Comparison of ENCODE assay signal across 24 mouse cellular contexts in the genomic region with DNA sequence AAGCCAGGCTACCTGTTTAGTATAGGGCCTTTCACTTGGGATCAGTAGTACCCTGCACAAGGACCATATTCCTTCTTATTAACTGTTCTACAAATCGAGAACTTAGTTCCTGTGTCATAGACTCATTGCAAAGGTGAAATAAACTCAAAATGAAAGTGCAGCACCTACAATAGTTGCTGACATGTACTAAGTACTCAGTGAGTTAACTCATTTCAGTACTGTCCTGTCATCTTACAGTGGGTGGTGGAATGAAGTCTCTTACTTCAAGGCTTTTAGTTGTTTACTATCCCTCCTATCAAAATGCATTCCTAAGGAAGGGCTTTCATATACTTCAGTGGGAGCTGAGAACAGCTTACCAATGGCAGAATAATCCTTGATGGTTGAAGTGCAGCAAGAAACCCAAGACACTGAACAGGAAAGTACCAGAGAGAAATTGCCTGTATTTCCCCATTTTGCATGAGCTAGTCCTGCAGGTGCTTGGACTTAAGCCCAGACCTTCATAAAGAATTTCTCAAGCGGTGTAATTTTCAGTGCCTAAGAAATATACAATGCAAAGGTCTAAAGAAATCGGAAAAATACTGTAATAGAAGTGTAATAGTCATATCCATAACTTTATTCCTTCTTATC.
DNase-seq lines count a peak whose midpoint lies in the region; ATAC-seq and TF ChIP-seq lines count a peak whose summit lies in the region.
"Had no signal": no experiment of that assay in that cellular context is flagged by ENCODE, and none has a peak within 500 bp of the region (broad histone marks: within the 10 kb centered on the region; RNA-seq: fewer than 3 reads in every experiment).

No protein-coding gene starts in this region.

- H3K36me3 ChIP-seq in embryonic facial prominence, embryonic 14.5 days (ENCODE audit: control insufficient read depth, insufficient read depth, low read length): no peaks in the 10 kb centered on the region
- H3K36me3 ChIP-seq in embryonic facial prominence, embryonic 10.5 days (replicated peaks): no peaks in the 10 kb centered on the region
- H3K36me3 ChIP-seq in MEL (ENCODE audit: control insufficient read depth in 1 of 2, insufficient read depth in 2 of 2, low read length in 2 of 2): no peaks in the 10 kb centered on the region
- H3K36me3 ChIP-seq in hindbrain, postnatal 0 days (ENCODE audit: insufficient read depth, low read length): no peaks in the 10 kb centered on the region
- H3K36me3 ChIP-seq: embryonic facial prominence, embryonic 12.5 days; embryonic facial prominence, embryonic 15.5 days; forebrain, embryonic 10.5 days; forebrain, embryonic 12.5 days; G1E had no signal

- H3K4me1 ChIP-seq in embryonic facial prominence, embryonic 14.5 days (ENCODE audit: control insufficient read depth, insufficient read depth, low read length): no peaks in the 10 kb centered on the region
- no peaks in the 10 kb centered on the region for H3K4me1 ChIP-seq in embryonic facial prominence, embryonic 10.5 days
- H3K4me1 ChIP-seq in MEL (ENCODE audit: control insufficient read depth in 1 of 2, insufficient read depth in 2 of 2, low read length in 2 of 2): no peaks in the 10 kb centered on the region
- no peaks in the 10 kb centered on the region for H3K4me1 ChIP-seq in hindbrain, postnatal 0 days (ENCODE audit: insufficient read depth, low read length)
- H3K4me1 ChIP-seq: embryonic facial prominence, embryonic 12.5 days; embryonic facial prominence, embryonic 15.5 days; forebrain, embryonic 10.5 days; forebrain, embryonic 12.5 days had no signal

- H3K9me3 ChIP-seq in embryonic facial prominence, embryonic 14.5 days (ENCODE audit: control insufficient read depth, low read length): no peaks in the 10 kb centered on the region
- no peaks in the 10 kb centered on the region for H3K9me3 ChIP-seq in embryonic facial prominence, embryonic 10.5 days
- no peaks in the 10 kb centered on the region for H3K9me3 ChIP-seq in MEL (replicated peaks; ENCODE audit: insufficient read depth, low read length)
- H3K9me3 ChIP-seq in hindbrain, postnatal 0 days (ENCODE audit: low read length): no peaks in the 10 kb centered on the region
- H3K9me3 ChIP-seq: embryonic facial prominence, embryonic 12.5 days; embryonic facial prominence, embryonic 15.5 days; forebrain, embryonic 10.5 days; forebrain, embryonic 12.5 days; G1E had no signal

- no peak for TF ChIP-seq RAD21 in MEL (IDR thresholded peaks at IDR 0.05; ENCODE audit: low read depth, low read length)

- H3K79me2 ChIP-seq in MEL (ENCODE audit: control insufficient read depth, insufficient read depth, low read length, poor library complexity): no peaks in the 10 kb centered on the region

- ATAC-seq in embryonic facial prominence, embryonic 14.5 days (ENCODE audit: low read depth): no peak; the same call in 1 of the 2 replicates
- ATAC-seq in hindbrain, postnatal 0 days: no peak
- ATAC-seq: forebrain, embryonic 14.5 days; forebrain, embryonic 16.5 days had no signal

- H3K9ac ChIP-seq in embryonic facial prominence, embryonic 14.5 days (ENCODE audit: low read depth, low read length): no peak overlapping the region
- no peak overlapping the region for H3K9ac ChIP-seq in MEL (ENCODE audit: control insufficient read depth, low read depth, low read length, poor library complexity, severe bottlenecking)
- H3K9ac ChIP-seq in hindbrain, postnatal 0 days (replicated peaks; ENCODE audit: low read length): no peak overlapping the region
- H3K9ac ChIP-seq: embryonic facial prominence, embryonic 12.5 days; embryonic facial prominence, embryonic 15.5 days; forebrain, embryonic 12.5 days had no signal

- no peak overlapping the region for H3K27ac ChIP-seq in embryonic facial prominence, embryonic 14.5 days (replicated peaks; ENCODE audit: low read depth, low read length)
- H3K27ac ChIP-seq in embryonic facial prominence, embryonic 10.5 days (replicated peaks): no peak overlapping the region
- H3K27ac ChIP-seq in MEL (ENCODE audit: control insufficient read depth, low read depth, low read length): no peak overlapping the region
- H3K27ac ChIP-seq in hindbrain, postnatal 0 days: no peak overlapping the region
- H3K27ac ChIP-seq: embryonic facial prominence, embryonic 12.5 days; embryonic facial prominence, embryonic 15.5 days; forebrain, embryonic 10.5 days; forebrain, embryonic 12.5 days had no signal

- no peak for TF ChIP-seq EP300 in MEL (IDR thresholded peaks at IDR 0.05; ENCODE audit: low read depth in 1 of 2, low read length in 2 of 2)

- DNase-seq in embryonic facial prominence, embryonic 14.5 days (ENCODE audit: low spot score): peak; percentile 30
- DNase-seq in embryonic facial prominence, embryonic 10.5 days (ENCODE audit: low spot score): no peak
- peak; percentile 8 for DNase-seq in MEL (ENCODE audit: low read depth, low spot score)
- no peak for DNase-seq in hindbrain, postnatal 0 days (ENCODE audit: low spot score)
- no peak for DNase-seq in frontal cortex, postnatal 10 days (ENCODE audit: low spot score in 2 of 2)
- DNase-seq: adrenal gland, adult 2 months; adrenal gland, postnatal 10 days; adrenal gland, postnatal 25 days; cerebellum, adult 11 months; cerebellum, adult 18-20 months; cerebellum, adult 8-10 months; cerebellum, adult 9-11 months; cerebellum, postnatal 14 days; cerebellum, postnatal 36 days; embryo, embryonic 11 days had no signal

- 73% methylated on average over 3 of the region's 3 CpGs for WGBS in embryonic facial prominence, embryonic 14.5 days
- WGBS in embryonic facial prominence, embryonic 10.5 days: 84% methylated on average over 3 of the region's 3 CpGs
- WGBS in hindbrain, postnatal 0 days: 85% methylated on average over 3 of the region's 3 CpGs

- TF ChIP-seq POLR2A in MEL (IDR thresholded peaks at IDR 0.05; ENCODE audit: control insufficient read depth in 1 of 2, insufficient read depth in 1 of 2, low read depth in 1 of 2, low read length in 2 of 2, poor library complexity in 1 of 2): no peak

- H3K4me2 ChIP-seq in embryonic facial prominence, embryonic 14.5 days (ENCODE audit: low read depth, low read length): no peak overlapping the region
- H3K4me2 ChIP-seq in hindbrain, postnatal 0 days (ENCODE audit: low read depth, low read length): no peak overlapping the region
- H3K4me2 ChIP-seq: embryonic facial prominence, embryonic 12.5 days; embryonic facial prominence, embryonic 15.5 days; forebrain, embryonic 12.5 days had no signal

- TF ChIP-seq CTCF in MEL (IDR thresholded peaks at IDR 0.05 in 2 of 3, conservative IDR thresholded peaks at IDR 0.05 in 1 of 3; ENCODE audit: control insufficient read depth in 1 of 3, insufficient read depth in 1 of 3, low read depth in 2 of 3, low read length in 3 of 3, poor library complexity in 1 of 3, severe bottlenecking in 1 of 3): no peak
- TF ChIP-seq CTCF in hindbrain, postnatal 0 days (IDR thresholded peaks at IDR 0.05; ENCODE audit: low read depth): no peak

- H3K4me3 ChIP-seq in embryonic facial prominence, embryonic 14.5 days (ENCODE audit: low read depth, low read length): no peak overlapping the region
- H3K4me3 ChIP-seq in embryonic facial prominence, embryonic 10.5 days: no peak overlapping the region
- no peak overlapping the region for H3K4me3 ChIP-seq in MEL (ENCODE audit: control insufficient read depth in 1 of 2, insufficient read depth in 1 of 2, low read depth in 2 of 2, low read length in 2 of 2)
- H3K4me3 ChIP-seq in hindbrain, postnatal 0 days (ENCODE audit: low read length): no peak overlapping the region
- H3K4me3 ChIP-seq: embryonic facial prominence, embryonic 12.5 days; embryonic facial prominence, embryonic 15.5 days; erythroblast, embryonic 14.5 days; forebrain, embryonic 10.5 days; forebrain, embryonic 12.5 days had no signal

- H3K27me3 ChIP-seq in embryonic facial prominence, embryonic 14.5 days (replicated peaks; ENCODE audit: control insufficient read depth, insufficient read depth, low read length): no peaks in the 10 kb centered on the region
- H3K27me3 ChIP-seq in embryonic facial prominence, embryonic 10.5 days (replicated peaks; ENCODE audit: low read depth, poor library complexity, severe bottlenecking): no peaks in the 10 kb centered on the region
- no peaks in the 10 kb centered on the region for H3K27me3 ChIP-seq in MEL (ENCODE audit: control insufficient read depth in 1 of 2, insufficient read depth in 2 of 2, low read length in 2 of 2)
- H3K27me3 ChIP-seq in hindbrain, postnatal 0 days (ENCODE audit: insufficient read depth, low read length): no peaks in the 10 kb centered on the region
- H3K27me3 ChIP-seq: CH12.LX; embryonic facial prominence, embryonic 12.5 days; embryonic facial prominence, embryonic 15.5 days; forebrain, embryonic 12.5 days had no signal

TF ChIP-seq in MEL, 35 proteins besides CTCF, POLR2A, EP300 and RAD21:
- TF ChIP-seq POLR2AphosphoS2 (IDR thresholded peaks at IDR 0.05; ENCODE audit: low read length) (no peak), SIN3A (IDR thresholded peaks at IDR 0.05; ENCODE audit: low read length) (no peak), KAT2A (conservative IDR thresholded peaks at IDR 0.05; ENCODE audit: low read depth, low read length) (no peak), ELF1 (IDR thresholded peaks at IDR 0.05; ENCODE audit: low read depth, low read length) (no peak), USF1 (IDR thresholded peaks at IDR 0.05; ENCODE audit: low read depth, low read length) (no peak), MAZ (IDR thresholded peaks at IDR 0.05; ENCODE audit: low read depth, low read length) (no peak), MAFK (IDR thresholded peaks at IDR 0.05; ENCODE audit: borderline replicate concordance, low read depth, low read length) (no peak), MXI1 (IDR thresholded peaks at IDR 0.05; ENCODE audit: low read depth, low read length) (no peak), TBP (IDR thresholded peaks at IDR 0.05; ENCODE audit: low read depth, low read length) (no peak), SMC3 (IDR thresholded peaks at IDR 0.05; ENCODE audit: low read depth, low read length) (no peak), ZMIZ1 (IDR thresholded peaks at IDR 0.05; ENCODE audit: low read depth, low read length) (no peak), JUND (IDR thresholded peaks at IDR 0.05; ENCODE audit: low read depth, low read length) (no peak), RCOR1 (IDR thresholded peaks at IDR 0.05; ENCODE audit: low read depth, low read length) (no peak), TCF12 (IDR thresholded peaks at IDR 0.05; ENCODE audit: low read depth, low read length) (no peak), UBTF (IDR thresholded peaks at IDR 0.05; ENCODE audit: borderline replicate concordance, insufficient read depth, low read depth, low read length) (no peak), MAX (IDR thresholded peaks at IDR 0.05; ENCODE audit: low read length) (no peak), GABPA (IDR thresholded peaks at IDR 0.05; ENCODE audit: low read depth, low read length) (no peak), ZC3H11A (IDR thresholded peaks at IDR 0.05; ENCODE audit: low read depth, low read length) (no peak)

Comparison
In these comparisons a context has a peak if more than half of its experiments do, and no peak if none do; other contexts are left out.
1. DNase-seq: peak in embryonic facial prominence, embryonic 14.5 days (single experiment) and MEL (single experiment); none in embryonic facial prominence, embryonic 10.5 days (single experiment), hindbrain, postnatal 0 days (single experiment) and frontal cortex, postnatal 10 days (0 of 2).